Mouse (Mus musculus) right cerebral cortex, postnatal 10 days (tissue): Measurements from ENCODE around the gene Mrpl28.
"Not testable (repeated sequence)": the region's sequence is repeated elsewhere in the genome, so short reads cannot be mapped to it uniquely, and the experiment has no call there.

ENCODE experiments used
- DNase-seq, 2 experiments: peaks; one replicate each; pipeline ENCODE4 v3.0.0; 2021; ENCODE audit warnings: low spot score in 2 of 2

Gene Mrpl28

DNA sequence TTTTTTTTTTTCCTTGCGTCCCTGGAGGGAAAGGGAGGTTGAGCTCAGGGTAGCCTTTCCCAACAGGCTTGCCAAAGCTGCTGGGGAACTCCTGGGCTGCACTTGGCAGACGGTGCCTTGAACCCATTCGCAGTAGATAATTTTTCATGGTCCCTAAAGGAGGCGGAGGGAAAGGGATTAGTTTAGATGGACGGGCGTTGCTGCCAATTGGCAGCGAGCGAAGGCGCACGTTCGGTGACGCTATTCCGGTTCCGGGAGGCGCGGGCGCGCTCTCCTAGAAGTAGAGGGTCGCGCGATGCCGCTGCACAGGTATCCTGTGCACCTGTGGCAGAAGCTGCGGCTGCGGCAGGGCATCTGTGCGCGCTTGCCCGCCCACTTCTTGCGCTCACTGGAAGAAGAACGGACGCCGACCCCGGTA, at the start of gene Mrpl28:
TSS of gene Mrpl28 (plus strand) at position 234 of the 418 bp plus-strand sequence.
- peak; percentile 97 to 98 for DNase-seq

DNA sequence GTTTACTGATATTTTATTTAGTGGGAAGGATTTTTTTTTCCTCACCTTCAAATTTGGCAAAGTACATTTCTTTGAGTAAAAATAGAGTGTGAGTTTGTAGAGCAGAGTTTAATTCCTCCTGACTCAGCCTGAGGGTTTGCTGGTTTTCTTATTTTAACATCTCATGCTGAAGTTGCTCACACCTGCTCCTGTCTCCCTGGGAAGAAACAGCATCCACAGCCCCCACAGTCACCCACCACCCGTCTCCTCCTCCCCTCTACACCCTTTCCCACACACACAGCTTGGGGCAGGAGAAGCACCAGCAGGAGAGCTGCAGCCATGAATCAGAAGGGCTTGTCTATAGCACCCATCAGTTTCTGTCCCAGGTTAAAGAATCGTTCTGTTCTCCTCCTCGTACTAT, 48.1 kb upstream of the Mrpl28 start:
- DNase-seq = no peak

DNA sequence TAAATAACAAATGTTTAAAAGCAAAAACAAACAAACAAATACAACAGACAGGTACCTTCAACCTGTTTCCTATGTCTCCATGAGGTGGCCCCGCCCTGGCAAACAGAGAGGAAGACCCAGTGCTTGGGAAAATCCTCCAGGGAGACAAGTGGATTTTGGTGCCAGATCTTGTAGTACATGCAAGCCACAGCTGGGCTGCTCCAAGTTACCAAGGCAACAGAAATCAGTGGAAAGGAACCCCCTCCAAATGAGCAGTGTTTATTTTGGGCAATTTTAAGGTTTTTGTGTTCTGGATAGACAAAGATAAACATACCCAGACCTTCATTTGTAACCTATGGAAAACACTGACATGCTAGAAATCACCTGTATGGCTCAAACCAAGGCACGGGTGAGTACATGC, 44.4 kb upstream of the Mrpl28 start:
- DNase-seq = peak; percentile 46 to 60

DNA sequence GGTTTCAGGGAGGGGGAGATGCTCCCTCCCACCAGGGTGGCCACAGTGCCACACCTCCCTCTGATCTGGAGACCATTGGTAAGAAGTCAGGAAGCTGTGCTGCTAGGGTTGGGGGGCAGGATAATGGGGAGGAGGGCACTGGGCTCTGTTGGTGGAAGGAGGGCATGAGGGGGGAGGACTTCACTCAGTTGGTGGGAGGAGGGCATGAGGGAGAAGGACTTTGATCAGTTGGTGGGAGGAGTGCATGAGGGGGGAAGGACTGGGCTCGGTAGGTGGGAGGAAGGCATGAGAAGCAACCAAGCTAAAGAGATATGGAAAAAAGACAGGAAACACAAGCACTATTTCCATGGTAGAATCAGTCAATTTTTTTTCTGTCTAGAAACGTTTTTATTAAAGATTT, 42.4 kb upstream of the Mrpl28 start:
- no peak for DNase-seq

DNA sequence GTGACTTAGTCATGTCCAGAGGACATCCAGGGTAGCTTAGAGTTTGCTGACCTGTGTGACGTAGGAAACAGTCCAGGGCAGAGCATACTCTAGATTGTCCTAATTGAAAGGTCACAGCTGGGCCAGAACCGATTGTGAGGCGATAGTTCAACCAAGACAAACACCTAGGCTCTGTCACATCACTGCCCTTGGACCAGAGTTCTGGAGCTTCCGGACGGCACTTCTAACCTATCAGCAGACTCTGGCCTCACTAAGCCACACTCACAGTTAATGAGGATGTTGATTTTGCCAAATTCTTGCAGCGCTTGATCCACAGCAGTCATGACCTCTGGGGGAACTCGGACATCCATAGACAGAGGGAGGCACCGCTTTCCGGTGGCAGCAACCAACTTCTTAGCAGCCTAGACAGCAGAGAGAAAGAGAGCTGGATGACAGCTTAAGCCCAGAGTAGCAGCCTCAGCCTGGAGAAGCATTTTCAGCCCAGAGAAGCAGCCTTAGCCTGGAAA, 36.2 kb upstream of the Mrpl28 start:
- no peak for DNase-seq

DNA sequence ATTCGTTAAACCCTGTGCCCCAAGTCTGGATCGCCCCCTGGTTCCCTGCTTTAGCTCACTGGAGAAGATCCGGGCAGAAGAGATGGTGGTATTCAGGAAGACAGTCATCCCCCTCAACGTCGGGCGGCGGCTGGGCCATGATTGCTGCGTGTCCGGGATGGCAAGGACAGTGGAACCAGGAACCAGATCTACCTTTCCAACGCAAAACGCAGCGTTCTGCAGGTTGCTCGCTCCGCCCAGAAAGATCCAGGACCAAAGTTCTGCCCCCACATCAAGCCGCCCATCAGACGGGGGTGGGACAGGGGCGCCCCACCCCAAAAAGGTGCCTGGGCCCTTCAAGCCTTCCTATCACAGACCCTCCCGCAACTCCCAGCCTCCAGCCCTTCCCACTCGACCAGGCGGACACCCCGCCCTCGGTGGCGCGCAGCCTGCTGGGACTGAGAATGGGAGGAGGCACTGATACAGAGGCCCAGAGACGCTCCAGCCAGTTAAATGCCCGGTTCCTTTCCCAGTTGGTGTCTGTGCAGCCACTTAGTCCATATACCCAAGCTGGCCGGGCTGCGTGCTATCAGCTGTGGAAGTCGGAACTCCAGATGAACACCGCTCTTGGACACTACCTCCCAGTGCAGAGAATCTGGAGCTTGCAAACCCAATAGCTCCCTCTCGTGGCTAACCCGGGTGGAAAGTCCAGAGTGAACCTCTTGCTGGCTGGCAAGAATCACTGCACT, 33.2 kb upstream of the Mrpl28 start, which contains the start of gene Decr2:
TSS of gene Decr2 (minus strand) at position 433 of the 728 bp plus-strand sequence.
- peak; percentile 91 to 92 for DNase-seq

DNA sequence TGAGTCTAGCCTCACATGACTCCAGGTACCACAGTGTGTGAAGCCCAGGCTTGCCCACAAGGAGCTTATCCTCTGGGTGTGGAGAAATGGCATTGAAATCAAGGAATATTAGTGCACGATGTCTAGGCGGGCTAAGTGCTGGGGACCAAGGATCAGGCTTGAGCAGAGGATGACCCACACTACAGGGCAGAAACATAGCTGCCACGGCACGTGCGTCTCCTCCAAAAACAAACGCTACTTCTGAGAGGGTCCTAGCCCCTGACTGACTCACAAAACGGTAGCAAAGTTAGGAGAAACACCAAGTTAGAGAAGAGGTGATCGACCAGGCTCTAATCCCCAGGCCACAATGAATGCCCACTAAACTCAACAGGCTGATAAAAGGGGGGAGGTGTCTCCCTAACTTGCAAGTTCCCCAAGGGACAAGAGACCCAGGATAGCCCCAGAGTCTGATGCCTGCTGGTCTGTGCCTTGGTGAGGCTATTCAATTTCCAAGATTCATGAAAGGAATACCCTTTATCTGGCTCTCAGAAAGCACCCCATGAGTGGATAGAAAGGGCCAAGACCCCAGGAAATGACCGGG, 28.7 kb upstream of the Mrpl28 start:
- DNase-seq = no peak

DNA sequence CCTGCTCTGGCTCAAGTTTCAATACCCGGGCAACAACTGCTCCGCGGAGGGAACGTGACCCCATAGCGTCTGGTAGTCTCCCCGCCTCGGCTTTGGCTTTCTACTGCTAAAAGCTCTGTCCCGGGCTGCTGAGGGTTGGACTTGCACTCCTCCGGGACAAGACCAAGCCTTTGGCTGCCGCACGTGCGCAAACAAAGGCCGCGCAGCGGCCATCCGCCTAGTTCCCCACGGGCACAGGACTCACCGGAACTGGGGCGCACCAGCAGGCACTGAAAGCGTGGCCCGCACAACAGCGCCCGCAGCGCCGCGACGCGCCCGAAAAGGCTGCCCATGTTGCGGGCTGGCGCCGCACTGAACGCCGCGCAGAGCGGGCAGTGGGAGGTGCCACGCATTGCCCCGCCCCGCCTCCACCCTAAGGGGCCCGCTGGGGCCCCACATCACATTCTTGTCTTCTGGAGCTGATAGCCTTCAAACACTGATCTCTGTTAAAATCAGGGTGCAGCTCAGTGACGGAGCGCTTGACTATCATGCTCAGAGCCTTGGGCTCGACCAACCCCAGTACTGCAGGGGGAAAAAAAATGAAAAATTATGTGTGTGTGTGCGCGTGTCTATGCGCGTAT, 28.1 kb upstream of the Mrpl28 start, which contains the start of gene Nme4:
TSS of gene Nme4 (minus strand) at position 482 of the 620 bp plus-strand sequence.
- peak; percentile 72 to 74 for DNase-seq

DNA sequence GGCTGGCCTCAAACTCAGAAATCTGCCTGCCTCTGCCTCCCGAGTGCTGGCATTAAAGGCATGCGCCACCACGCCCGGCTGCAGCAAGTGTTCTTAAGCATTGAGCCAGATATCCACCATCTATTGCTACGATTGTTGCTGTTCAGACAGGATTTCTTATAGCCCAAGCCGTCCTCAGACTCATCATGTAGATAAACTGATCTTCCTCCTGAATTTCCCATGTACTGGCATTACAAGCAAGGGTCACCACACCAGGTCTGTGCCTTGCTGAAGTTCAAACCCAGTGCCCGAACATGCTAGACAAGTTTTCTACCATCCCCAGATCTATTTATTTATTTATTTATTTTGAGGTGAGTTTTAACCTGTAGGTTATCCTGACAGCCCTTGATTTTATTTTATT, 24.8 kb upstream of the Mrpl28 start:
- no peak for DNase-seq

DNA sequence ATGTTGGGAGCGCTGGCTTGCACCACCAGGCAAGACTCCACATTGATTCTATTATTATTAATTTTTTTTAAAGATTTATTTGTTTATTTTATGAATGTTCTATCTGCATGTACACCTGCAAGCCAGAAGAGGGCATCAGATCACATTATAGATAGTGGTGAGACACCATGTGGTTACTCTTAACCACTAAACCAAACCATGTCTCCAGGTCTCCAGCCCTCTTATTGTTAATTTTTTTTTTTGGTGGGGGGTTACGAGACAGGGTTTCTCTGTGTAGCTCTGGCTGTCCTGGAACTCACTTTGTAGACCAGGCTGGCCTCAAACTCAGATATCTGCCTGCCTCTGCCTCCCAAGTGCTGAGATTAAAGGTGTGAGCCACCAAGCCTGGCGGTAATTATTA, 24.0 kb upstream of the Mrpl28 start:
- DNase-seq = not testable (repeated sequence)

DNA sequence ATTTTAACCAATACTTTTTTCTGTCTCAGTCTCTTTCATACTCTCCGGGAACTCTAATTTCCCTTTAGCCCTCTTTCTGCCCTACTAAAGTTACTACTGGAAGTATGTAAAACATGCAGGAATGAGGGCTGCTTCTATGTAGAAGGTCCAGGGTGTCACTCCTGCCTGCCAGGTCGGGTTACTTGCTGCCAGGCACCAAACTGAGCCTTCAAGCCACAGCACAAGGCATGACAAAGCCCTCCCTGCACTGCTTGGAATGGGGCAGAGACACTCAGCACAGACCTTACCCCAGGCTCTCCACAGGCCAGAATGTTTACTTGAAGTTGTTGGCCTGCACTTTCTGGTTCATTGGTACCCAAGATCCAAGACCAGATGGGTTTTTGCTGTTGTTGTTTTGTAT, 23.1 kb upstream of the Mrpl28 start:
- no peak for DNase-seq

DNA sequence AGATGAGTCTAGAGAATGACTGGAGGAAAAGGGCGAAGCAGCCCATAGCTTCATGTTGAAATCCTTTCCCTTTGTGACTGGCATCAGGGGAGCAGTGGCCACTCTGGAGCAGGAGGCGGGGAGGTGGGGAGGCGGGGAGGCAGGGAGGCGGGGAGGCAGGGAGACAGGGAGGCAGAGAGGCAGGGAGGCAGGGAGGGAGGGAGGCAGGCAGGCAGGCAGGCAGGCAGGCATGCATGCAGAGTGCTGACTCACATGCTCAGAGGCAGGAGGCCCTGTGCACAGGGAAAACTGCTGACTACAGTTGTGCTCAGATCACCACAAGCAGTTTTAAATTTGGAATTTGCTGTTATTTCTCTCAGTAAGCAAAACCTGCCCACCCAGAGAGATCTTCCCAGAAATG, 21.8 kb upstream of the Mrpl28 start:
- DNase-seq = no peak

DNA sequence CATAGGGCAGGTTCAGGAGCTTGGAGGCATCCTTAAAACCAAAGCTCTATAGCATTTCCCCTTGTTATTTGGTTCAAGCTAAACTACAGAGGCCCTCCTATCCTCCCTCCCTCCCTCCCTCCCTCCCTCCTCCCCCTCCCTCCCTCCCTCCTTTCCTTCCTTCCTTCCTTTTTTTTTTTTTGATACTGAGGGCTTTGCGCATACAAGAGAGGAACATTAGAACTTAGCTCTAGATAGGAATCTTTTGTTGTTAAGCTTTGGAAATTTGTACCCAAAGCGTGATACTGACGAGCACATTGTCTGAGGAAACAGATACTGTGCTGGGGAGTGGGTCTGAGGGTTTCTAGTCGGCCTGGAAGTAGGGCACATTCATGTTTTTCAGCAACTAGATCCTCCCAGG, 17.7 kb upstream of the Mrpl28 start:
- DNase-seq = no peak

DNA sequence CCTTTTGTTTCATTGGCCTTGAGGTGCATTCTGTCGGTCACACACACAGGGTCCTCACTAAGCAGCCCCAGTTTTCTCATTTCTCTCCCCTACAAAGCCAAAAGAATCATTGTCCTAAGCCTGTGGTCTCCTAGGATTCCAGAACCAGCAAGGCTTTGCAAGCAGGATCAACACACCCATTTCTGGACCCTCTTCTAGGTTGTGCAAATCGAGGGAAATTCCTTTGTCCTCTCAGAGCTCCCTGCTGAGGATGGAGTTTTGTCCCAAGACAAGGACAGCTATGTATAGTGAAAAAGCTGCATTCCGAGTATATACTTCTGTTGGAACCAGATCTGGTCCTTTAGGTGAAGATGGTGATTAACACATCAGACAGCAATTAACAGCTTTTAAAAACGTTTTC, 13.1 kb upstream of the Mrpl28 start:
- DNase-seq = no peak

DNA sequence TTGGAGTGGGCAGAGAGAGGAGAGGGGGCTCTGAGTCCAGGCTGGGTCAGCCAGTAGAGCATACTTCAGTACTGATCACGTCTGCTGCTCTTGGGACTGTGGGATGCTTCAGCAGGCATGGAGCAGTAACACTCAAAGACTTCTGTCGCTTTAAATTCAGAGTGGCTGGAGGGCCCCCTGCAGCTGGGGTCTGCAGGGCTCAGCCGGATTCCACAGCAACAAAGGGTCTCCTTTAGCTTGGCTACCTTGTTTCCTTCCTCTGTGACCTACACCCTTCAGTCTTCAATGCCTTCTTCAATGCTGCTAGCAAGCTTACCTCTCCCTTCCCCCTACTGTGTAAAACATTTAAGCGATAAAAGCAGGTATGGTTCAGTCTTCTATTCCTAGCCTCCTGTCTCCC, 12.3 kb upstream of the Mrpl28 start:
- DNase-seq = no peak

DNA sequence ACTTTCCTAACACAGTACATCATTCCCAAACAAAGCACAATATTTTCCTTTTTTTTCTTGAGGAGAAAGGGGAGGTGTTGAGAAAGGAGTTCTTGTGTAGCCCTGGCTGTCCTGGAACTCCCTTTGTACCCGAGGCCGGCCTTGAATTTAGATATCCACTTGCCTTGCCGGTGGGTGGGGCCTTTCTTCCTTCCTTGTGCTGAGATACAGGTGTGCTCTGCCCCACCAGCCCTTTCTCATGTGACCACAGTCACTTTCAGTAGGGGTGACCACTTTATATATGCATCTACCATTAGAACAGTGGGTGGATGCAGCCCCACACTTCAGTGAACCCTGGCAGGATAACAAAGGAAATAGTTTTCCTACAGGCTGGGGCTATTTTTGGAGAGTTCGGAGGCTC, 11.6 kb upstream of the Mrpl28 start:
- no peak for DNase-seq

DNA sequence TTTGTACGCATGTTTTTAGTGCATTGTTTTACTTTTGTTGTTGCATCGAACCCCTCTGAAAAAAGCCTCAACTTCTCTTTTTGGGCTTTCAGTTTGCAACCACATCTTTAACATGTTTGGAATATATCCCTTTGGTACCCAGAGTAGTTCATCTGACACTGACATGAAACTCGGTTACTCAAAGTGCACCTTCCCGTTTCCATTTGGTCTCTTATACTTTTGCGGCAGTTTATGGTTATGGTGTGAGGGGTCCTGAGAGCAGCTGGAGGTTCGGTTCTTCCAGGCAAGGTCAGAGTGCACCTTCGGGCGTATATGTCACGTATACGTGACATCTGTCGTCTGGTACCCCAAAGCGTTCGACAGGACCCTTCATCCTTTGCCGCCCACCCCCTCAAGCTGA, 10.5 kb upstream of the Mrpl28 start:
- no peak for DNase-seq

DNA sequence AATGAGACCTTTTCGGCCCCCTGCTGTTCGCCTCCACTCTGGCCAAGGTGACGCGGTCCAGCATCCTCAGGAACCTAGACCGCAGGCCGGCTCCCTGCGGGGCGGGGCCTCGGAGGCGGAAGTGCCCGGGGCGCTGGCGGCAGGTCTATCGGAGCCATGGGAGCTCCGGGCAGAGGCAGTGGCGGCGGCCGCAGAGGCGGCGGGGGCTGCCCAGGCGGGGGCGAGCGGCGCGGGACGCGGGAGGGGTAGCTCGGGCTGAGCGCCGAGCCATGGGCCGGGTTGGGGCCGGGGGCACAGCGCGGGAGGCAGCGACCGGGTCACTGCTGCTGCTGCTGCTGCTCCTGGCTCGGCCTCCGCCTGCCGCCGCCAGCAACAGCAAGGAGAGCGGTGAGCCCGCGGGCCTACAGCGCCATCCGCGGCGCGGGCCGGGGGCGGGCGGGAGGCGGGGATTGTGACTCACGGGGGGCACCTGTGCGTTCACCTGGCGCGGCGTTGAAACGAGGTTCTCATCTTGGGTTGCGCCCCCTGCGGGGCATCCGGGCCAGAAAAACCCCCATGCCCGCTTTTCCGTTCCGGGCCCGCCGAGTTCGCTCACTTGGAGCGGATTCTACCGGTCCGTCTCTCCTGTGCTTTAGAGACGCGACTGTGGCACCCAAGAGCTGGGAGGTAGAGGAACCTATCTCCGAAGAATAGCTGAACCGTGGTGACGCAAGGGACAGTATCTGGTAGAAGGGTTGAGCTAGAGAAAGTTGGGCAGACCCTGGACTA, 9.9 kb upstream of the Mrpl28 start, which contains the start of gene Tmem8:
TSS of gene Tmem8 (plus strand) at position 119 of the 768 bp plus-strand sequence.
- DNase-seq = peak; percentile 76 to 77

DNA sequence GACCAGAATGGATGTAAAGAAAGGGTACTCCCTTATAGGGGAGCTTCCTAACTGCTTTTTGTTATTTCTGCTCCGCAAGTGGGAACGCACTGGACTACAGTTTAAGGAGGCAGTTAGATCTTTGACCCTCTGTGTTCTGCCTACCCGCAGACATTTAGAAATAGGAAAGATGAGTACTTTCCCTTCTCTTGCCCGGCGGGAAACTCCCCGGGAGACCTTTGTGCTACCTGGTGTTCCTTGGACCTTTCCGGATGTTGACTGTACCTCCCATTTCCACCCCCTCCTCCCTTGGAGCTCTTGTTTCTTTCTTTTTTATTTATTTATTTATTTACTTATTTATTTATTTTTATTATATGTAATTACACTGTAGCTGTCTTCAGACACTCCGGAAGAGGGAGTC, 9.2 kb upstream of the Mrpl28 start:
- no peak for DNase-seq

DNA sequence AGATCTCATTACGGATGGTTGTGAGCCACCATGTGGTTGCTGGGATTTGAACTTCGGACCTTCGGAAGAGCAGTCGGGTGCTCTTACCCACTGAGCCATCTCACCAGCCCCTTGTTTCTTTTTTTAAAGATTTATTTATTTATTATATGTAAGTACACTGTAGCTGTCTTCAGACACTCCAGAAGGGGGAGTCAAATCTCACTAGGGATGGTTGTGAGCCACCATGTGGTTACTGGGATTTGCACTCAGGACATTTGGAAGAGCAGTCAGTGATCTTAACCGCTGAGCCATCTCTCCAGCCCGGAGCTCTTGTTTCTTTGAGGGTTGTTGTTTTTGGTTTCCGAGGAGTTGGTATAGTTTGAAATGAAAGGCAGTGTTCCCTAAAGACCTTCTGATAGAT, 8.8 kb upstream of the Mrpl28 start:
- DNase-seq = not testable (repeated sequence)

DNA sequence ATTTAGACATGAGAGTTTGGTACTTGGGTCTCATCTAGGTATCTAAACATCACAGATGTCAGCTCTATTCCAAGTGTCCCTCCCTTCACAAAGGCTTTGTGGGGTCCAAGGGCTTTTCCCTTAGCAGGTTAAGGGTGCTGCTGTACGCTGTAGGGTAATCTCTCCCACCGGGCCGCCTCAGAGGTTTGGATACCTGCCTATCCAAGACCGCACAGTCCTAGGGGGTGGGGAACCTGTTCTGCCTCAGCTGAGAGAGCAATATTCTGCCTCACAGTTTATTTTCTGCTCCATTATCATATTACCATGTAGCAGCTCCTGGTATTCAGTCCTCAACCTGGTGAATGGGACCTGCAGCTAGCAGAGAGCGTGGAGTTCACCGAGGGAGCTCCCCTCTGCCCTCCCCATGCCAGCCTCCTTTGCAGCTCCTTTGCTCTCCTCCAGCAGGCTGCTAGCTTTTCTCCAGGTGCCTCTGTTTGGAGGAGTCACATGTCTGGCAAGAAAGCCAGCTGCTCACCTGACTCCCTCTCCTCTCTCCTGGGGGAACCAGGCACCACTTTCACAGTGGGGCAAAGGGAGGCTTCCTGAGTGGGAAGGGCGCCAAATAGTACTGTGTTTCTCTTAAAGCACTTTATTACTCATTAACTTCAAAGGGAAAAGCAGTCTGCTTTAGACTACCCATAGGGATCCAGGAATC, 7.9 kb upstream of the Mrpl28 start:
- DNase-seq = no peak
